Mouse (Mus musculus) bone marrow macrophage, adult 2 months (primary cell): ENCODE measurements at regions not wholly inside any gene's neighbourhood (a gene's known extent, or its start where the extent isn't known, plus 50 kb on each side); places are given as distances from the start of the nearest gene placed in this dataset.

Experiments
- CTCF ChIP-seq: IDR thresholded peaks from 2 replicates; pipeline ENCODE4 v1.5.1; 2012; ENCODE audit warnings: low read depth, mild to moderate bottlenecking, low read length, moderate library complexity
- POLR2A ChIP-seq: IDR thresholded peaks from 2 replicates; pipeline ENCODE4 v1.6.1; 2012; ENCODE audit warnings: mild to moderate bottlenecking, low read depth, low read length, borderline replicate concordance

- no peak for TF ChIP-seq CTCF
- TF ChIP-seq POLR2A = no peak
Measured at GRCm38 (mm10) chr2:74942611-74943198, 117.1 kb downstream of the Mtx2 start.
